Mouse (Mus musculus): ENCODE results near the gene Gm31371. TPM values are rescaled to one million over a fixed set of nuclear protein-coding genes. Genes with fewer than 3 reads are reported as not detected.

The Gm31371 gene
- total and polyA plus RNA-seq, 2 experiments from 2014 or later = 0.84 TPM; not detected in 1

Other genes starting within 250 kb of the Gm31371 start
- gene 4930467E23Rik, start 173.8 kb upstream of the Gm31371 start, total RNA-seq (2014; rRNA removed) = not detected in 2 replicates
- gene 4930467E23Rik, start 173.8 kb upstream of the Gm31371 start, polyA plus RNA-seq (2015; fragmentation: Nextera tagmentation; extraction: Ambion mirVana) = not detected in 2 replicates

Measured in hindbrain, postnatal 0 days (tissue).